Mouse (Mus musculus) liver, embryonic 11.5 days (tissue): Measurements from ENCODE around the gene Rcsd1. TPM values are rescaled to one million over a fixed set of nuclear protein-coding genes. Genes with fewer than 3 reads are reported as not detected.

Experiments
- ATAC-seq: fragments of 200-750 bp; cut with Nextera tagmentation; replicated peaks from 2 replicates; pipeline ENCODE4 v1.8.0; 2017; ENCODE audit warnings: moderate number of reproducible peaks, mild to moderate bottlenecking, moderate TSS enrichment, moderate library complexity; ENCODE audit not compliant: low FRiP score
- DNase-seq: peaks from one replicate; pipeline ENCODE4 v3.0.0-alpha.2; 2017; ENCODE audit warnings: low spot score
- H3K27ac ChIP-seq: fragments of 300-500 bp; sonication (generic); 2 replicates; pipeline ENCODE4 v1.5.1; 2014; ENCODE audit warnings: mild to moderate bottlenecking, low read depth, low read length, control low read depth
- H3K27me3 ChIP-seq: fragments of 300-500 bp; sonication (generic); replicated peaks from 2 replicates; pipeline ENCODE4 v1.6.1; 2014; ENCODE audit warnings: low read length, mixed read lengths; ENCODE audit not compliant: control insufficient read depth, insufficient read depth
- H3K36me3 ChIP-seq: fragments of 300-500 bp; sonication (generic); 2 replicates; pipeline ENCODE4 v1.6.1; 2014; ENCODE audit warnings: mild to moderate bottlenecking, low read length, moderate library complexity, mixed read lengths; ENCODE audit not compliant: control insufficient read depth, insufficient read depth
- H3K4me1 ChIP-seq: fragments of 300-500 bp; sonication (generic); replicated peaks from 2 replicates; pipeline ENCODE4 v1.6.1; 2014; ENCODE audit warnings: low read length, mixed read lengths; ENCODE audit not compliant: control insufficient read depth, insufficient read depth
- H3K4me2 ChIP-seq: fragments of 300-500 bp; sonication (generic); 2 replicates; pipeline ENCODE4 v1.6.1; 2014; ENCODE audit warnings: mild to moderate bottlenecking, control low read depth, moderate library complexity
- H3K4me3 ChIP-seq: fragments of 300-500 bp; sonication (generic); 2 replicates; pipeline ENCODE4 v1.5.1; 2014; ENCODE audit warnings: low read depth, low read length, control low read depth
- H3K9ac ChIP-seq: fragments of 300-500 bp; sonication (generic); 2 replicates; pipeline ENCODE4 v1.6.1; 2014; ENCODE audit warnings: low read depth, low read length, control low read depth
- H3K9me3 ChIP-seq: fragments of 300-500 bp; sonication (generic); 2 replicates; pipeline ENCODE4 v1.6.1; 2016; ENCODE audit warnings: low read length, inconsistent platforms, mixed read lengths; ENCODE audit not compliant: control insufficient read depth
- WGBS: fragments of 180-500 bp; shearing (Covaris S2); extraction: QIAGEN DNeasy Blood & Tissue Kit; methylation state at CpG from one replicate; pipeline ENCODE4 v1.1.7; 2014; 5-methylcytosine and 5-hydroxymethylcytosine counted together
- polyA plus RNA-seq: library from polyadenylated mRNA; unstranded; fragments of >200 nt; fragmentation: Nextera tagmentation; extraction: Ambion mirVana; gene quantifications from 2 replicates; pipeline ENCODE4 v1.2.1, GENCODE M21; 2014

Rcsd1 gene
- polyA plus RNA-seq, 1 experiment from 2014 or later: 17.8 TPM

DNA sequence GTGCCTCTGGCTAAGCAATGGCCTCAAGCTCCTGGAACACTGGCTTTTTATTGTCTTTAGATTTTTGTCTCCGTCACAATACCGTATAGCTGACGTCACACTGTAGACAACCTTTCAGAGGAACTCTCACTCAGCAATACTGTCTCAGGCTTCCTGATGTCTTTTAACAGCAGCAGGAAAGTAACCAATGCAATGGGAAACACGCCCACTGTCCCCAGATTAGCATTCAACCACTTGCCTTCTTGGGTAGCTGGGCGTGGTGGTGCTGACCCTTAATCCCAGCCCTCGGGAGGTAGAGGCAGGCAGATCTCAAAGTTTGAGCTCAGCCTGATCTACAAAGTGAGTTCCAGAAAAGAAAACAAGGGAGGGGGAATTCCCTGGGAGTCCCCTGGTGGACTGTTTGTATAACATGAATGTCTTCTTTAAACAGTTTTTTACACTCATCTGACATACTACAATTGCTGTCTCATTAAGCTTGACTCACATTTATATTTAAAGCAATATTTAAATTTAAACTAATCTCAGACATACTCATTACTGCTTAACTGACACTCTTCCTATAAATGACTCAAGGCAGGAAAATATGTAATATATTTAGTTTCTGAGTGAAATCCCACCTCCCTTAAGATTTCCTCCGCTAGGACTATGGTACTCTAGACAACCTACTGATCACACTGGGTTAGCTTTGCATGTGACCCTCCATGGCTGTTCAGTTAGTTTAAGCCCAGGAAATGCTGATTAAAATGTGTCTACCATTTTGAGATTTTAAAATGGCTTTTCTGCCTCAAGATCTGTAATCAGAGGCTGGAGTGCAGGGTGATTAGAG lies 99.8 kb downstream of the Rcsd1 start:
- Histone ChIP-seq H3K4me3 (no peak overlapping the region), H3K27ac (0 out of 2 replicates have a peak overlapping the region, but pooled peaks have one; percentile 28), H3K9ac (no peak overlapping the region), H3K4me1 (peaks cover 7% of the 10 kb centered on the region), H3K4me2 (no peak overlapping the region), H3K9me3 (no peaks in the 10 kb centered on the region), H3K36me3 (peaks cover 4% of the 10 kb centered on the region; the same call in 1 of the 2 replicates), H3K27me3 (no peaks in the 10 kb centered on the region)
- 49% methylated on average over 7 of the region's 7 CpGs for WGBS
- ATAC-seq (no peak), DNase-seq (no peak)

DNA sequence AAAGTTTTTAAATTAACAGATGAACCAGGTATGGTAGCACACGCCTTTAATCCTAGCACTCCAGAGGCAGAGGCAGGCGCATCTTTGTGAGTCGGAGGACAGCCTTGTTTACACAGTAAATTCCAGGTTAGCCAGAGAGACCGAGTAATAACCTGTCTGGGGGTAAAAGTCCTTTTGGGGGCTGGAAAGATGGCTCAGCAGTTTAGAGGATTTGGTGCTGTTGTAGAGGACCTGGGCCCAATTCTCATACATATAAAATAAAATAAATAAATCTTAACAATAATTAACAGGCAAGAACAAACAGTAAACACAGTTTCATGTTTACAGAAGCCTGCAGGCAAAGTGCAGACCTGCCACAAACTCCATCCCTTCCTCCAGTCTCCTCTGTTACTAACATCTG lies 100.7 kb downstream of the Rcsd1 start:
- ATAC-seq (no peak), DNase-seq (no peak)
- no peak overlapping the region for H3K4me2 ChIP-seq
- H3K9me3 ChIP-seq: no peaks in the 10 kb centered on the region
- WGBS: 76% methylated on average over 4 of the region's 4 CpGs
- no peaks in the 10 kb centered on the region for H3K27me3 ChIP-seq
- H3K4me1 ChIP-seq: peaks cover 7% of the 10 kb centered on the region
- H3K9ac ChIP-seq: no peak overlapping the region
- no peak overlapping the region for H3K27ac ChIP-seq
- H3K4me3 ChIP-seq: no peak overlapping the region
- peaks cover 8% of the 10 kb centered on the region; the same call in 1 of the 2 replicates for H3K36me3 ChIP-seq

DNA sequence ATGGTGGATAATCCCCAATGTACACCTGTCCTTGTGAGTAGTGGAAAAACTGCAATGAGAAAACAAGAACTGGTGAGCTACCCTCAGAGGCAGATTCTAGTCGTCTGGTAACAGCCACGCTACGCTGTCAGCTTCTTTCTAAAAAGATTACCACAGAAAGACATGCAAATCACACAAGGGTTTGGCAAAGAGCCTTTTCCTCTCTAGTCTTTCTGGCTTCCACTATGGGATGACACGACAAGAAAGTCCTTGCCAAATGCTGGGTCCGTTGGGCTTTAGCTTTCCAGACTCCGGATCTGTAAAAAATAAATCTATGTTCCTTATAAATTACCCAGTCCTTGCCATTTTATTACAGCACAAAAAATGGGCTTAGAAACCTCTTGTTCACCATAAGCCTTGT lies 103.8 kb downstream of the Rcsd1 start:
- H3K4me2 ChIP-seq: no peak overlapping the region
- 93% methylated on average over 6 of the region's 6 CpGs for WGBS
- ATAC-seq (no peak), DNase-seq (no peak)
- no peak overlapping the region for H3K4me3 ChIP-seq
- no peaks in the 10 kb centered on the region for H3K9me3 ChIP-seq
- H3K4me1 ChIP-seq: peaks cover 7% of the 10 kb centered on the region
- H3K36me3 ChIP-seq: peaks cover 13% of the 10 kb centered on the region
- H3K27ac ChIP-seq: no peak overlapping the region
- no peaks in the 10 kb centered on the region for H3K27me3 ChIP-seq
- no peak overlapping the region for H3K9ac ChIP-seq

DNA sequence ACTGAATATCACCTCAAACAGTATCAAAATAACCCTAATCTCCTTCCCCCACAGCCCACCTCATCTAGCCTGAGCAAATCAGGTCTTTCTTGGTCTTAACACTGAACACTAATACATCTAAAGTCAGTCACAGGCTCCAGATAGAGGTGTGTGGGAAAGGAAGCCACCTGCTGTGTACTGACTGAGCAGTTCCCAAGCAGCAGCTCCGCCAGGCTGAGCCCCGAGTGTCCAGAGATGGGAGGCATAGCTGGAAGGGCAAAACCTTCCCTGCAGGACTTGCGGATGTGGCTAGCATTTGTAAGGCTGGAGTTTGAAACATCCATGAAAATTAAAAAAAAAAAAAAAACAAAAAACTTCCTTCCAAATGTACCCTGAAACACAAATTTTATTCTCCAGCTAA lies 104.4 kb downstream of the Rcsd1 start:
- Histone ChIP-seq H3K4me3 (no peak overlapping the region), H3K9ac (no peak overlapping the region), H3K9me3 (no peaks in the 10 kb centered on the region), H3K27ac (no peak overlapping the region), H3K4me2 (no peak overlapping the region), H3K36me3 (peaks cover 13% of the 10 kb centered on the region), H3K4me1 (peaks cover 5% of the 10 kb centered on the region), H3K27me3 (no peaks in the 10 kb centered on the region)
- DNase-seq: no peak
- ATAC-seq: no peak
- WGBS: 89% methylated on average over 3 of the region's 3 CpGs

DNA sequence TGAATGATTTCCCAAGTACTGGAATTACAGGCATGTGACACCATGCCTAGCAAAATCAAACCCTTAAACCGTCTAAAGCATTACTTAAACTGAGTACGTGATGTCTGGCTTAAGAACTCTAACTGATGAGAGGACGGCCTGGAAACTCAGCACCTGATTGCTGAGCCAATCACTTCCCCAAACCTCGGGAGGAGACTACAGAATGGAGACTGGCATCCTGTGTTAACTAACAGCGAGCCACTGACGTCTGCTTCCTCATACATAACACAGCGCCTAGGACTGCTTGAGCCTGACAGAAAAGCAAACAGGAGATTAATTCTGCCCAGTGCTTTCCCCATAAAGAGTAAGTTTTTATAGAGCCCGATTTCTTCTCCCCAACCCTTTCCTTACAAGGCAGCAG lies 105.4 kb downstream of the Rcsd1 start:
- ATAC-seq: no peak

DNA sequence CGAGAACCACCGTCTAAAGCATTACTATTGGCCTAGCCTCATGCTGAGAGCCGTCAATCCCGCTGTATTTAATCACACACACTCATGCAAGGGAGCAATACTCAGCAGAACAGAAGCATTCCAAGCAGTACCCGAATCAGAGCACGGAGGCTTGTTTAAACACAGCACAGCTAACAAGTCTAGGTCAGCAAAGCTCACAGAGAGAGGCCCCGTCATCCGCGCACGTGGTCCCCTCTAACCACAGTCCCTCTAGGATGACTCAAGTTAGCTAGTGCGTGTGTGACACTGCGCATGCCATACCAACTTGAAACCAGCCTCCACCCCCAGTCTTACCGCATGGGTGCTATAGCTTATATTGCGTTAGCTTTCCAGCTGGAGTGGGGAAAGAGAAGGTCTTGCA lies 106.3 kb downstream of the Rcsd1 start:
- no peak overlapping the region for H3K9ac ChIP-seq
- no peak overlapping the region for H3K27ac ChIP-seq
- no peaks in the 10 kb centered on the region for H3K4me1 ChIP-seq
- no peaks in the 10 kb centered on the region for H3K9me3 ChIP-seq
- ATAC-seq (no peak), DNase-seq (no peak)
- H3K27me3 ChIP-seq: no peaks in the 10 kb centered on the region
- 89% methylated on average over 14 of the region's 14 CpGs for WGBS
- no peak overlapping the region for H3K4me2 ChIP-seq
- H3K4me3 ChIP-seq: no peak overlapping the region
- H3K36me3 ChIP-seq: peaks cover 16% of the 10 kb centered on the region

More for the DNA sequence above, 105.4 kb downstream of the Rcsd1 start:
- no peak overlapping the region for H3K4me3 ChIP-seq
- no peak overlapping the region for H3K9ac ChIP-seq
- H3K4me2 ChIP-seq: no peak overlapping the region
- no peaks in the 10 kb centered on the region for H3K4me1 ChIP-seq
- no peak overlapping the region for H3K27ac ChIP-seq
- DNase-seq: no peak
- peaks cover 13% of the 10 kb centered on the region for H3K36me3 ChIP-seq
- no peaks in the 10 kb centered on the region for H3K9me3 ChIP-seq
- H3K27me3 ChIP-seq: no peaks in the 10 kb centered on the region
- 67% methylated on average over 8 of the region's 8 CpGs for WGBS

DNA sequence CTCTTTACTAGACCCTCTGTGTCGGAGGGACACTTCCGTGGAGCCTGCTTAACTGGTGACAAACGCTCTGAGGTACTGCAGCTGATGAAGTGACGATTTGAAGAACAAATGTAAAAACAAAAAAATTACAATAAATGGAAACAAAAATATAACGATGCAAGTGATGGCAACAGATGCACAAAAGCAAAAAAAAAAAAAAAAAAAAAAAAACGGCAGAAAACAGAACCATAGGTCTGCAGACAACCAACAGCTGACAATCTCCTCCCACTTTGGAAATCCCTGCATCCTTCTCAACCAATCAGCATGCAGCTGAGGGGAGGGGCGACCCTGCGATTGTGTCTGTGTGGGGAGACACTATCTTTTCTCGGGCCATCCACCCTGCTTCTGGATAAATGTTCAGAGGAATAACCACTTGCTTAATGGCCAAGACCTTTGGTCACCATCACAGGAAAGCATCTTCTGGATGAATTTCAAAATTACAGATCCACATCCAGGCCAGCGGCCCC lies 107.7 kb downstream of the Rcsd1 start:
- Histone ChIP-seq H3K9me3 (no peaks in the 10 kb centered on the region), H3K4me2 (no peak overlapping the region), H3K9ac (no peak overlapping the region), H3K36me3 (peaks cover 11% of the 10 kb centered on the region), H3K27me3 (no peaks in the 10 kb centered on the region), H3K27ac (no peak overlapping the region), H3K4me3 (no peak overlapping the region), H3K4me1 (no peaks in the 10 kb centered on the region)
- WGBS: 79% methylated on average over 10 of the region's 10 CpGs
- DNase-seq (no peak), ATAC-seq (no peak)
